Mouse (Mus musculus) cerebellum, adult 2 months (tissue): ENCODE data around the gene Psmc1.

Experiments
- CTCF ChIP-seq: fragments of 200-500 bp; IDR thresholded peaks from 2 replicates; pipeline ENCODE4 v1.5.1; 2011; ENCODE audit warnings: low read depth, mild to moderate bottlenecking, control low read depth, low read length, moderate library complexity, borderline replicate concordance; ENCODE audit not compliant: insufficient read depth
- POLR2A ChIP-seq: fragments of 200-500 bp; IDR thresholded peaks from 2 replicates; pipeline ENCODE4 v1.6.1; 2011; ENCODE audit warnings: low read length, control low read depth, borderline replicate concordance; ENCODE audit not compliant: insufficient read depth

DNA sequence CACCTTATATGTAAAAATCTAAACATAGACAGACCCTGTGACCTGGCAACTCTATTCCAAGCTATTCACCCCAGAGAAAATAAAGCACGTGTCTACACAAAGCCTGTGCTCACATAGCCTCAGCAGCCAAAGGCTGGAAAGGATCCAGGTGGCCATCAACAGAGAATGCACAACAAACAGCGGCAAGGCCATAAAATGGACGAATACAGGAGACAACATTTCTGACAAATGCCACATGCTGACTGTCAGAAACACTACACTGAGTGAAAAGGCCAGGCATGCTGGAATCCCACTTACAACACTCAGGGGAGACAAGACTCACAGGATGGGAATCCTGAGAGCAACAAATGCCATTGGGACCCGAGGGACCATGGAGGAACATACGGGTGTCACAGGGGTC, 34.3 kb downstream of the Psmc1 start:
- TF ChIP-seq CTCF (no peak), POLR2A (no peak)
